Mouse (Mus musculus) adrenal gland, postnatal 10 days (tissue): ENCODE results near the gene Dcaf4. TPM values are rescaled to one million over a fixed set of nuclear protein-coding genes. Genes with fewer than 3 reads are reported as not detected.
A peak's percentile ranks its signal among the peaks of the same experiment; 100 is the strongest.

Source experiments
- DNase-seq: peaks from one replicate; pipeline ENCODE4 v3.0.0; 2021; ENCODE audit warnings: mixed read lengths
- total RNA-seq, 2 experiments: library from RNA; stranded (reverse); gene quantifications; 2 replicates each; pipeline ENCODE4 v1.2.3; 2021

Dcaf4 gene
- total RNA-seq, 2 experiments from 2014 or later: 38.8 to 58.9 TPM

DNA sequence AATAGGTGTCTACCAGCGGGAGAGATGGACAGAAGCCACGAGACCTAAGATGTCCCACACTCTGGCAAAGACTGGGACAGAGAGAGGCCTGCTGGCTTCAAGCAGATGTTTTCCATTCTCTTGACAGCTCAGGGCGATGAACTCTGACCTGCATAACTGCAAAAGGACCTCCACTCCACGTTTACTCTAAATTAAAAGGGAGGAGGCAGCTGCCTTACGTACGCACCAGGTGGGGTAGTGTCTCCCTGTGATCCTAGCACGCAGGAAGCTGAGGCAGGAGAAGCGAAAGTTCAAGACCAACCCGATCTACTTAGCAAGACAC is 24.3 kb upstream of the Dcaf4 start:
- DNase-seq: no peak

DNA sequence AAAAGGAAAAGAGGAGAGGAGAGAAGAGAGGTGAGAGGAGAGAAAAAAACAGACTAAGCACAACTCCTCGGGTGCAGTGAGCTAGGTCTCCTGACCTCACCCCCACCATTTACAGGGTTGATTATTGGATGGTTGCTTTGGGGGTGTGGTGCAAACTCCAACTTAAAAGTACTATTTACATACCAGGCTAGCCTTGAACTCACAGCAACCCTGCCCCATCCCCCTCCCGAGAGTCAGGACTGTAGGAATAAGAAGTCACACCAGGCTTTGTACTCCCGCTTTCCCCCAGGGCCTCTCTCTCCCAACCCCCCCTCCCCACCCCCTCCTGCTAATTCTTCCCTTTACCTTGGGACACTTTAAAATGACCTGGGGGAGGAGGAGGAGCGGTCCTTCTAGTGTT is 23.9 kb upstream of the Dcaf4 start:
- no peak for DNase-seq

DNA sequence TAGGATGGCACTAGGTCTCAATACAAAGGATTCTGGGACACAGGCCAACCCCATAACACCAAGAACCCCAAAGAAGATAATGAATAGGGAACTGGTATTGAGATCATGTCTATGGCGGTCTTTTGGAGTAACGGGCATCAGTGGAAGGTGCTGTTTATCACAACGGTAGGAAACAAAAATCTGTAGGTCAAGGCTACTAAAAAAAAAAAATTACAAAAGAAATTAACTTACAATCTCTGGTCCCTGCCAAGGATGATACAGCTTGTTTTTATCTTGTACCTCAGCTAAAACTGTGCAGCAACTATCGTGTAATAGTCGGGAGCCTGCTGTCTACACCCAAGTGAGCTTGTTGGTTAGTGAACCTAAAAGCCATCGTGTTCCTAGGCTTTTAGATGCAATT is 23.5 kb upstream of the Dcaf4 start:
- DNase-seq: no peak

DNA sequence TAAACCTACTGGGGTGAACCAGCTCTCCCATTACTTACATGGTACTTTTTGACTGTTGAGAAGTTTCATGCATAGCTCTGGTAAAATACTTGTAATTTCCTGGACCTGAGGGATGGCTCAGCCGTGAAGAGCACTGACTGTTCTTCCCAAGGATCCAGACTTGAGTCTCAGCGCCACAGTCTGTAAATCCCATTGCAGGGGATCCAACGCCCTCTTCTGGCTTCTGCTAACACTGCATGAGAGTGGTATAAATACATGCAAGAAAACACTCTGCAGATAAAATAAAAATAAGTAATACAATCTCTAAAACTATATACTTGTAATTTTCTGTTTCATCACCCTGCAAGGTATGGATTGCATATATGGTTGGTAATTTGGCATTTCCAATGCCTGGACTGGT is 22.3 kb upstream of the Dcaf4 start:
- no peak for DNase-seq

DNA sequence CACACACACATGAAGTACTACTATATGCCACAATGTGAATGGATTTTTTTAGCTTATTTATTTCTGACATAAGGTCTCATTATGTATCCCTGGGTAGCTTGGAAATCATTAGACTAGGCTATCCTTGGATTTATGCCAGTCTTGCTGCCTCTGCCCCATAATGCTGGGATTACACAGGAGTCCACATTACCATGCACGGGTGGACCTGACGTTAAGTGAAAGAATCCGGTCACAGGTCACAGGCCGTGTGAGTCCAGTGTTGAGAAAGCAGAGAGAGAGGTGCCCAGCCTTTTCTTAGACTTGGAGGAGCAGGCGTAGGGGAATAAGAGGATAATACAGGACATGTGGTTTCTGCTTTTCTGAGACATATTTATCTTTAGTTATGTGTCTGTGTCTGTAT is 21.0 kb upstream of the Dcaf4 start:
- DNase-seq: no peak

DNA sequence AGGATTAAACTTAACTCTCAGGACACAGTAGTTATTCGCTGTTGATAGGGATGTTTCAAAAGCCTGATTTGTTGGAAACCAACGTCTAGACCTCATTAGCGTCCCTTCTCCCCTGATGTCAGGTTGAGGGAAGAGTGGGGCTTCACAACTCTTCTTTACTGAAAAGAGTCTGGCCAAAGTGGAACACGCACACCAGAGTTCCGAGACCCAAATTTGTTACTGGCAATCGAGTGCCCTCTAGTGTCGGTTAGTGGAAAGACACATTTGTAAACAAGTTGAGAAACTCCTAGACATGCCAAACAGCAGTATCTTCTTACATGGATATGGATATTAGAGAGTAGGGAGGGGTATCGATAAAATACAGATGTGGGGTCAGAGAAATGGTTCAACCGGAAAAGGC is 18.1 kb upstream of the Dcaf4 start:
- DNase-seq: peak; percentile 69

DNA sequence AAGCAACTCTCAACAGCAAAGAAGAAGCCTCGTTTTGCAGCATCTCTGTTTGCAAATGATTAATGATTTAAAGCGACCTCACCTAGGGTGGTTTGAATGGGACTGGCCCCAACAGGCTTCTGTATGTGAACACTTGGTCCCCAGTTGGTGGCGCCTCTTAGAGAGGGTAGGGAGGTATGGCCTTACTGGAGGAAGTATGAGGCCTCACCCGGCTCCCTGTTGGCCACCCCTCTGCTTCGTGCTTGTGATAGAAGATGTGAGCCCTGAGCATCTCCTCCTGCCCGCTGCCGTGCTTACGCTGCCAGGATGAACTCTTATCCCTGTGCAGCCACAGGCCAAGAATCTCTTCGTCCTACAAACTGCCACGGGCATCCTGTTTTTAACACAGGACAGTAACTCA is 13.7 kb upstream of the Dcaf4 start:
- no peak for DNase-seq

DNA sequence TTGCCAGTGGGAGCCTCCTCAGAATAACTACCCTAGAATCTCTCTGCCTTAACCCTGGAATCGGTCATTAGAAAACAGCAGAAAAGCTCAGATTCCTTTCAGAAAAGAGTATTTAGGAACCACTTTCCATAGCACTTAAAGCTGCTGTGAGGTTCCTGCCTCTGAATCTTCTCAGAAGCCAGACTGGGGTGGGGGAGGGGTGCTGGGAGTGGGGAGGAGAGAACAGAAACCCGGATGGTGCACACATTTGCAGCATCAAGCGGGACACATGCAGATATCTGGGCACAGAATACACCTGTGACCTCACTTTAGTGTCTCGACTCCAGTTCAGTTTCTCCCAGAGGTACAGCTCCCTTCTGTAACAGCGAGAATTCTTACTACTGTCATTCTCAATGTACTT is 9.7 kb upstream of the Dcaf4 start:
- DNase-seq: no peak

DNA sequence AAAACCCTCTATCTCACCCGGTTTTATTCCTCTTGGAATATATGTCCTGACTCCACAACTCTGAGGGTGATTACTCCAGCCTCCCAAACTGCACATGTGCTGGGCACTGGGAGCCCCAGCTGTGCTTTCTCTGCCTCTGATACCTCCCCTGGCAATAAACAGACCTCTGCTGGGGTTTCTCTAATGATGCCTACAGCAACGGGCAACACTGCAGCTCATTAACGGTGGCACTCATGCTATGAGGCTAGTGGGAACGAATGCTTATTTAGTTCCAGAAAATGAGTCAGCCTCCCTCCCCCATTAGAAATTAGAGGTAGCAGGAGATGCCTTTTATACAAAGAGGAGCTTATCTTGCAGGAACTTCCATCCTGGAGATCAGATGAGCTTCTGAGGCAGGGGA is 7.5 kb upstream of the Dcaf4 start:
- no peak for DNase-seq

DNA sequence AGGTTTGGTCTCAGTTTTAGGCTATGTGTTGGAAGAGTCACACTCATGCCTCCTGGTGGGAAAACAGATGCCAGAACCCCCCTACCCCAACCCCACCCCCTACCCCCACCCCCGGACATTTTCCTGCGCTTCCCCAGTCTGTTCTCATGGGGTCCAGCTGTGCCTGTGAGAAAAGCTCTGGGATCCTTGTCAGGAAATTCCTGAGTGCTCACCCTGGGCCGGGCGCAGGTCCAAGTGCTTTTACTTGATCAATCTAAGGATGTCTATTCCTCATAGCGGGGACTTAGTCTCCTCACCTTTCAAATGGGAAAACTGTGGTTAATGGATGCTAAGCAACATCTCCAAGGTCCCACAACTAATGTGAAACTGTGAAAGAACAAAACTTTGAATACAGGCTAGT is 7.1 kb upstream of the Dcaf4 start:
- DNase-seq: no peak

DNA sequence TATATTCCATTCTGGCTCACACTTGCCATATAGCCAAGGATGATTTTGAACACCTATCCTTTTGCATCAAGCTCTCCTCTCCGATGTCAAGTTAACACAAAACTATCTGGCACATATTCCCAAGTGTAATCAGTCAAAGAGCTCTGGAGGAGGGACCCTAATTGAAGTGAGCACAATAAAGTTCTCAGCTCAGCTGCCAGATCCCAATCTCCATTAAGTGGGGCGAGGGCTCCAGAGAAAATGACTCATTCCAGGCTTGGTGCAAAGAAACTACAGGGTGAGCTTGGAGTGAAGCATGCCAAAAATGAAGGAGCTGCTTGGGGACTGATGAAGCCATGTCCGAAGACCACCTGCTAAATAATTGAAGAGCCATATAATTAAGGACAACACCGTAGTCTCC is 6.0 kb upstream of the Dcaf4 start:
- DNase-seq: no peak

DNA sequence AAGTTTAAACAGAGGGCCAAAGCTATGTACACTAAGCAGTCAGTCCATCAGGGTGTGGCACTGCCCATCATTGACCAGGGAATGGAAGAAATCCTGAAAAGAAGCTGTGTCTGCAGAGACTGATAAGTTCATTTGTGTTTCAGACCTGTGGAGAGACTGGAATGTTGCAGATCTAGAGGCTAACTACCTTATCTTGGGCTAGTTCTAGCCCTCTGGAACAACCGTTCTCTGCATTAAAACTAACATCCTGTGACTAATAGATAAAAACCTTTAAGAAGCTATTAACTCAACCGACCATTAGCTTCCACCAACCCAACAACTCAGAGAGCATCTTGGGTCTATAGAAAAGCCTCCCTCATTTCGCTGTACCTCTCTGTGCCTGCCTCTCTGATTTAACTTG is 2.7 kb upstream of the Dcaf4 start:
- DNase-seq: no peak

DNA sequence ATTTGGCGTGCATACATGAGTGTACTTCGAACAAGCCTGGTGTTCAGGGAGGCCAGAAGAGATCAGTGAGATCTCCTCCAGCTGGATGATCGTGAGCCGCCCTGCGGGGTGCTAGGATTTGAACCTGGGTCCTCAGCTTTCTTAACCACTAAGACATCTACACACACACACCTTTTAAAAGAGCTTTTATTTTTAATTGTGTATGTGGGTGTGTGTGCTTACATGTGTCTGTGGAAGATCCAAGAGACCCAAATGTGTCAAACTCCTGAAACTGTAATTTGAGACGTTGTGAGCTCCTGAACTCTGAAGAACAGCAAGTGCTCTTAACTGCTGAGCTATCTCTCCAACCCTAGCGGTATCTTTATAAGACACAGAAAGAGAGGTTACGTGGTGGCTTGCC is 817 bp downstream of the Dcaf4 start:
- no peak for DNase-seq

DNA sequence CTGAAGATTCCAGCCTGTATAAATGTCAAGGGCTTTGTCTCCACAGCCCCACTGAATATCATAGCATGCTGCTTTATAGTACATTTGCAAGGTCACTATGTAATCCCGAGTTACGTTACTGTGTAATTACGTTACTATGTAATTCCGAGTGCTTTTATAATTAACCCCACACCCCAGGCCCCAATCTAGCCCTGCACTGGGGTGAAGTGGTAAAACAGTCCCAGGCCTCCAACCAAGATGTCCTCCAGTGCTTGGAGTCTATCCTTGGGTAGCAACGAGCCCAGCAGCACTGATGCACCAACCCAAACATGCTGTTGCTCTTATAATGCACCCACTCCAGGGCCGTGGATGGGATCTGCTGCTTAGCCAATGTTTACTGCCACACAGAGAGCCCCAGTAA is 2.8 kb downstream of the Dcaf4 start:
- no peak for DNase-seq

DNA sequence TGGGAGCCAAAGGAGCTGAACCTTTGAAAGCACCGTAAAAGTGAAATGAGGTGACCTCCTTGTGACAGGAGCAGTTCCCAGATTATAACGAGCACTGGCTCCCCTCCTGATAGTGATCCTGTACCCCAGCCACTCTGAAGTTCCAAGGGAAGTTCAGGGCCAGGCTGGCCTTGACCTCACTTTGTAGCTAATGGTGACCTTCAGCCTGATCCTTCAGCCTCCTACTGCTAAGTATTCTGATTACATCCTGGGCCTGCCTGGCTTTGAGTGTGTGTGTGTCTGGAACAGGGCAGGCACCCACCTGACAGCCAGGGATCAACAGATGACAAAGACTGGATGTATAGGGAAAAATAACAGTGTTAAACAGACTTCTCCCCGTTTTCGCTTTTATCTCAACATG is 3.6 kb downstream of the Dcaf4 start:
- peak; percentile 42 for DNase-seq

DNA sequence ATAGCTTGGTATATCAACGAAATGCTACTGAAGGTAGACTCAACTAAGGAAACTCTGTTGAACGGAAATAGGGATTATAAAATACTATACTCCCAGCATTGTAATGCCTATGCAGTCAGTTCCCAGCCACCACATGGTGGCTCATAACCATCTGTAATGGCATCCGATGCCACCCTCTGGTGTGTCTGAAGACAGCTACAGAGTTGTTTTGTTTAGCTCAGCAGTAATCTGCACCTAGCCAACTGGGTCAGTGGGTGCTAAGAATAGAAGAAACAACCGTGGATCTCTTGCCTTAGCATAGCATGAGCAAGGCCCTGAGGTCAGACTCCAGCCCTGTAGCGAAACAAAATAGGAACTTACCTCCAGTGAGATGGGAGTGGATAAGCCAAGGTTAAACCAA is 4.1 kb downstream of the Dcaf4 start:
- no peak for DNase-seq

DNA sequence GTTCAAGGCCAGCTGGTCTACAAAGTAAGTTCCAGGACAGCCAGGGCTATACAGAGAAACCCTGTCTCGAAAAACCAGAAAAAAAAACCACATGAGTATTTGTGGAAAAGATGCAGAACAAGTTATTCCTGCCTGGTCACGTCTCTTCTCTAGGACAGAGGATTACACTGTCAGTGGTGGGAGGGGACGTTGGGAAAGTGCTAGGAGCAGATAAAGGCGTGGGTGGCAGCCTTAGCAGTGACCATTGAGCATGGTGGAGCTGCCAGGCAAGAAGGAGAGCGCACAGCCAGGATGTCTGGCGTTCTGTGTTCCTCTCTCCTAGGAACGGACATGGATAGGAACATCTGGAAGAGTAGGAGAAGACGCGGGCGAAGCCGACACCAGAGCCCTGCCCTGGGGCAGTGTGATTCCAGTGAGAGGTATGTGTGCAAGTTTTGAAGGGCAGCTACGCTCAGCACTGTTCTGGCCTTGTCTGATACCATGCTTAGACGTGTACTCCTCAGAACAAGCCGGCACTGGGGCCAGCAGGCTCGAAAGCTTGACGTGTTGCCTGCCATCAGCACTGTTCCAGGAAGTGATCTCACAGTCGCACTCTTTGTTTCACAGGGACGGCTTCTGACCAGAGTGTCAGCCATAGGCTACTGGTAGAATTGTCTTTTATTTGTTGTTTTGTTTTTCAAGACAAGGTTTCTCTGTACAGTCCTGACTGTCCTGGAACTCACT is 5.7 kb downstream of the Dcaf4 start:
- no peak for DNase-seq

DNA sequence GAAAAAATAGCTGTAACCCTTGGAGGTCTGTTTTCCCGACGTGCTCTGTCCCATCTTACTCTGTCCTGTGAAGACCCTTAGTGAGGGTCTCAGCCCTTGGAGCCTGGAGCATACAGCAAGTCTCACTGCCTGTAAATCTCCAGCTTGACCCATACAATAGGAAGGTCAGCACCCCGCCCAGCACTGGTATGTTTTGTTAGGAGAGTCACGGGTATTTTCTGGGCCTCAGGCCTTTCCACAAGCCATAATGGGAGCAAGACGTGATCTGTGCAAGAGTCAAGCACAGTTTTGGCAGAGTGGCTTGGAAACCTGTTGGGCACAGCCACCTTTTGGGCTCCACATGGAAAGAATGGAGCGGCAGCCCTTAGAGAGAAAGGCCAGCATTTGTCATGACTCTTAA is 7.5 kb downstream of the Dcaf4 start:
- no peak for DNase-seq

DNA sequence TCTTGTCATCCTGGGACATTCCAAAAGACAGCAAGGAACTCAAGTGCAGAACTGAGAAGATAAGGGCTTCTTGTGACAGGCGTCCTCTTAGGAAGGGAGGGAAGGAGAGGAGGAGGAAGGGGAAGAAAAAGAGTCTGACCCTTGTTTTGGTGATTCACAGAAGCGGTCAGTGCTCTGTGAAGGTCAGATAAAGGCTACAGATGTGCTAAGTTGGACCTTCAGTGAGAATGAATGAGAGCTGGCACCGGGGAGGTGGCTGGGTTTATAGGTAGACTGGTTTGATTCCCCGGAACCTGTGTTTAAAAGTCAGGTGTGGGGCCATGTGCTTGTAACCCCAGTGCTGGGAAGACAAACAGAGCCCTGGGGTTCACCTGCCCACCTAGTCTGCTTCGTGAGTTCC is 8.4 kb downstream of the Dcaf4 start:
- DNase-seq: no peak

DNA sequence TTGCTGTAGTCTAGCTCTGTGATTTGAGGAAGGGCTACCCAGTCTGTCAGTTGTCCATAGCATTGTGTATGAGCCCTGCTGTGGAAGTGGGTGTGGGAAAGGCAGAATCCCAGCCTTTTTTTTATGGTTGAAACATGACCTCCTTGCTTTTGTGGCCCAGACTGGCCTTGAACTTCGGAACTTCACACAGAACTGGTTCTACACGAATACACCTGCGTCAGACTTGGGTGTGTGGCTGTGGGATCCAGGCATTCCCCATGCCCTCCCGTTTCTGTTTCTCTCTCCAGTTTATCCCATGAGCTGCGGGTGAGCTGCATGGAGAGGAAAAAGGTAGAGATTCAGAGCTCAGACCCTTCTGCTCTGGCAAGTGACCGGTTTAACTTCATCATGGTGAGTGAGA is 11.7 kb downstream of the Dcaf4 start:
- no peak for DNase-seq

DNA sequence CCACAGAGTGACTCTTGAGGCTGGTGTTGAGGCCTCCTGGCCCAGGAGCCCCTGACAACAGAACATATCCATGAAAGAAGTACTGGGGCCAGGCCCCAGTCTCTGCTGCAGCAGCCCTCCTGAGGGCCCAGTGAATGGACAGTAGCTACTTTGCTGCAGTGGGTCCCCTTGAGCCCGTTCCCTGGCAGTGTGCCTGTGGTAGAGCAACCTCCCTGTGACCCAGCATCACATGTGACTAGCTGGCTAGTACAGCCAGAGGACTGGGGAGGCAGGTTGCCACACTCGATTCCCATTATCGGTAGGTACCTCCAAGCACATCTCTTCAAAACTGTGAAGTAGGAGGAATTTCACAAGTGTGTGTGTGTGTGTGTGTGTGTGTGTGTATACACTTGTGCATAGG is 12.7 kb downstream of the Dcaf4 start:
- peak; percentile 73 for DNase-seq

DNA sequence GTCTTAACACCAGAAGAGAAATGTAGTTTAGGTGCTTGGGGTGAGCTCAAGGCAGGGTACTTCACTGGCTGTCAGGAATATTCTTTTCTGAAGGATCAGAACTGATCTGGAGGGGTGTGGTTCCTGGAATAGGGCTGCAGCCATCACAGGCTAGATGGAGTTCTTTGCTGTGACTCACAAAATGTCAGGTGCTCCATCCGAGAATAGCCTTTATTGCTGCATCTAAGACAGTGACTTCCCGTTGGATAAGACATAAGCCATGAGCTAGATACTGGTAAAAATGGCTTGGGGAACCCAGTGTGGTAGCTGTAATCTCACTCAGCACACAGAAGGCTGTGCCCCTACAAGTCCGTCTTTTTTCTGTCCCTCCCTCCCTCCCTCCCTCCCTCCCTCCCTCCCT is 13.9 kb downstream of the Dcaf4 start:
- DNase-seq: no peak

DNA sequence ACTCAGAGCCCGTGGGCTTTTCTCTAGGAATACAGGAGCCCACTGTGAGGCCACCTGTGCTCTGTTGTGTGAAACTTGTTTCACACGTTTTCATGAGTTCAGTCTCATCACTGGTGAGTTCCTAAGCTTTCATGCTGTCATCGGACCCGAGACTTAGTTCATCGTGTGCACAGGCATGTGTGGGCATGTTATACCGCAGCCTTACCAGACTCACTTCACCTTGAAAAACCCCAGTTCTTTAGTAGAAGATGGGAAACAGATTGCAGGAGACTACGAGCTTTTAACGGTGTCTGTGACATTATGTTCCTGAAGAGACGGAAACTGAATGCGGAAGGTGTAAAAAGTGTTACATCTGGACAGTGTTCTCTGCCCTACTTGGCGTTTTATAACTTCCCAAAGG is 15.2 kb downstream of the Dcaf4 start:
- DNase-seq: no peak

DNA sequence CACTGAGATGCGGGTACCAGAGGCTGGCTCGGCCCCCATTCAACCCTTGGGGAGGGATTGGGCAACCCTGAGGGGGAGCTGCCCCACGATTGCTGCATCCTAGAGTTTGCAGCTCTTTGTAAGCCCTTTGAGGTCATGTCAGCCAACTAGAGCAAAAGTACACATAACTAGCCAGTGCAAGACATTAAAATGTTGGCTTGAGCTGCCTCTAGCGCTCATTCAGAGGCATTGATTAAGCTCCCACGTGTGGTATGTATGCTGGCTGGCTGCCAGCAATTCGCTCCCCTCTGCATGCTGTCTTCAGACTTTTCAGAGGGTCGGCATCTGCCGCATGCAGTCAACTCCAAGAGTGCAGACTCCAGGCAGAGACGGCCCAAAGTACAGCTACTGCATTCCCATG is 15.8 kb downstream of the Dcaf4 start:
- peak; percentile 54 for DNase-seq

DNA sequence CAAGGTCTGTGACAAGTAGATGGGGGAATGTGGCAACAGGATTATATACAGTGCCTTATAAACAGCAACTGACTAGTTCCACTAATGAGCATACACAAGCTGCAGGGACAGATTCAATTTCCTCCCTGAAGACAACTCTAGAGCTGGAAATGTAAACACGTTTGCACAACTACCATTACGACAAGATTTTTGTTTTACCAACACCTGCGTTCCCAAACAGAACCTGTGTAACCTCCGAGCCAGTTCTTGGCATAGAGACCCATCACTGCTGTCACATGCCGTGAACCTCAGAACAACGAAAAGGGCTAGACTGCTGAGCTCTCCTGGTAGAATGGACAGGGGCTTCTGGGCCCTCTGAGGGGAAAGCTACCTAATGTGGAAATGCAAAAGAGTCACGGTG is 23.7 kb downstream of the Dcaf4 start:
- DNase-seq: no peak
